Mouse (Mus musculus): ENCODE data around the gene Prkag1. TPM values are rescaled to one million over a fixed set of nuclear protein-coding genes. Genes with fewer than 3 reads are reported as not detected.

Prkag1 gene
- total RNA-seq, 2 experiments from 2014 or later: 65.7 to 71.5 TPM

DNA sequence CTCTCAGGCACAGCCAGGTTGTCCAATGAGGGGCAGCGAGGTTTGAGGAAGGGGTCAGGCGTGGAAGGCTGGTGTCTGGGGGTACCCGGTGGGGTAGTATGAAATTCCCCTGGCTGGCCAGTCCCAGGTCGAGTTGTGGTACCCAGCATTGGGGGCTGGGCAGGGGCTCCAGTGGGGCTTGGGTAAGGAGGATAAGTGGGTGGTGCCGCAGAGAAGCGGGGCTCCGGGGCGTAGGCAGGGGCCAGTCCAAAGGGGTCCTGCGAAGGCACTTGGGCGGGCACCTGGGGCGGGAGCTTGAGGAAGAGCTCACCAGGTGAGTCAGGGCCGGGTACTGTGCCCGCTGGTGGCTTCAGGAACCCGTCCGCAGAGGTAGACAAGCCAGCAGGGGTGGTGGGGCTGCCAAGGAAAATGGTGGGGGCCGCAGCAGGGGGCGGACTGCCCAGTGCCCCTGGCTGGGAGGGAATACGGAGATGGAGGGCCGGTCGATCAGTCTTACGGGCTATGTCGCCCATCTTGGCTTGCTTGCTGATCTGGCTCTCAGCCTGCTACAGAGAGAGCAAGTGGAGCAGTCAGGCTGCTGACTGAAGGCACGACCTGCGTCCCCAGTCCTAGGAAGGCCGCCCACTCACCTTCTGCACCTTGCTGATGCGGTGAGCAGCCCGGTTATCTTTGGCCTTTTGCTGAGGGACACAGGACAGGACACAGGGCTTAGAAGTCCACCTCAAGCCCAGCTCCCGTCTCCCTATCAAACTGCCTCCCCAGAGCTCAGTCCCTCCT, 22.0 kb upstream of the Prkag1 start:
- DNase-seq: no peak

DNA sequence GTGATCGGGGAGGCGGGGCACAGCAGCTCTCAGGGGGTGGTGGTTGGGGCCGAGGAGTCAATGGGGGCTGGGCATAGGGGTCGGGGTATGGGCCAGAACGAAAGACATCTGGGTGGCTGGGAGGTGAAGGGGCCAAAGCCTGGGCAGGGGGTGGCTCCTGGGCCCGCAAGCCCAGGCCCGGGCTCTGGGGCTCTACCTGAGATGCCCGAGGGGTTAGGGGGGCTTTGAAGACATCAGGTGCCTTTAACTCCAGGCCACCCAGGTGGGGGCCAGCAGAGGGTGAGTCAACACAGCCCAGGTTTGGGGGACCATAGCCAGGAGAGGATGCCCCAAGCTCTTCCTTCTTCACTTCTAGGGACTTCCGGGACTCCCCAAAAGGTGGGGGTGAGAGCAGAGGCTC, 21.4 kb upstream of the Prkag1 start:
- no peak for DNase-seq

DNA sequence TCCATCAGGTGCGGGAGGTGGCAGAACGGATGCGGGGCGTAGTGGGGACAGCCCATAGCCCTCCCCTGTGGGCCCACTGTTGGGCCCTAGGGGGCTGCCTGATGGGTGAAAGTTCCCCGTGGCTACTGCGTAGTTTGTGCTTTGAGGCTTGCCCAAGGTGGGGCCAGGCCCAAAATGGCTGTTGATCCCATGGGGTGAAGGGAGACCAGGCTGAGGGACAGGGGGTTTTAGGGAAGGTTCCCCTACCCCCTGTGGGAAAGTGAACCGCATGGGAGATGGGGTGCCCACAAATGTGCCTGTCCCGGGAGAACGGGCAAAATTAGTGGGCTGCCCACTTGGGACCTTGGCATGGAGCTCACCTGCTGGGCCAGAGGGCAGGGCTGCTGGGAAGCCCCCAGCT, 20.8 kb upstream of the Prkag1 start:
- DNase-seq: no peak

DNA sequence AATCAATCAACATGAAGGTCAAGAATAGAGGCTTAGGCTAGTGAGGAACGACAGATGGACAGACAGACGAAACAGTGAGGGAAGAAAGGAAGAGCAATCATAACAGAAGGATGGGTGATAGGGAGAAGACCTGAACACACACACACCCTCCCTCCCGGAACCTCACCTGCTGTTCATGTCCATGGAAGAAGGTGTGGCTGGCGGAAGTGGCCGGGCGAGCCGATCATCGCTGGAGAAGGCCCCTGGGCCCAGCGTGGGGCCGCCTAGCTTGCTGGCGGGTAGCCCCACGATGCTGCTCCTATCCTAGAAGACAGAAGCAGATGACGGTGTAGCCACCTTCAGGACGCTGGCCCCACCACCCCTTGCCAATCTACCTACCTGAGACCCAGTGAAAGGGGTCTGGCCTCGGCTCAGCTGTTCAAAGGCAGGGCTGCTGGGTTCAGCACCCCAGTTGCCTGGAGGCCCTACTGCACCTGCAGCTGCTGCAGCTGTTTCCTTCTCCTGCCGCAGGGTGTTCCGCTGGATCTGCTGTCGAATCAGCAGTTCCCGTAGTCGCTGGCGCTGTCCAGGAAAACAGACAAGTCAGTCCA, 20.0 kb upstream of the Prkag1 start:
- no peak for DNase-seq

DNA sequence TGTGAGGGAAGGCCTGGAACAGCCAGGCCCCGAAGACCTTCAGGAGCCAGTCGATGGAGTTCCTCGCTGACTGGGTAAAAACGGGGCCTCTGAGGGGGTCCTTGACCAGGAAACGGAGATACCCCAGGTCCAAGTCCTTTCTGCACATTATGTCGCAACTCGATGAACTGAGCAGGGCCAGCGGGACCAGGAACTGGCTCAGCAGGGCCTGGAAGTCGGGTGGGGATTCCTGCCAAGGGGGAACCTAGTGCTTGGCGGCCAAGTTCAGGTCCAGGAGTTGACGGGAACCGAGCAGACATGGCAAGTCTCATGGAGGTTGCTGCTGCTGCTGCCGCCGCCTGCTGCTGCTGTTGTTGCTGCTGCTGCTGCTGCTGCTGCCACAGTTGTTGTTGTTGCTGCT, 19.3 kb upstream of the Prkag1 start:
- peak; percentile 54 for DNase-seq

DNA sequence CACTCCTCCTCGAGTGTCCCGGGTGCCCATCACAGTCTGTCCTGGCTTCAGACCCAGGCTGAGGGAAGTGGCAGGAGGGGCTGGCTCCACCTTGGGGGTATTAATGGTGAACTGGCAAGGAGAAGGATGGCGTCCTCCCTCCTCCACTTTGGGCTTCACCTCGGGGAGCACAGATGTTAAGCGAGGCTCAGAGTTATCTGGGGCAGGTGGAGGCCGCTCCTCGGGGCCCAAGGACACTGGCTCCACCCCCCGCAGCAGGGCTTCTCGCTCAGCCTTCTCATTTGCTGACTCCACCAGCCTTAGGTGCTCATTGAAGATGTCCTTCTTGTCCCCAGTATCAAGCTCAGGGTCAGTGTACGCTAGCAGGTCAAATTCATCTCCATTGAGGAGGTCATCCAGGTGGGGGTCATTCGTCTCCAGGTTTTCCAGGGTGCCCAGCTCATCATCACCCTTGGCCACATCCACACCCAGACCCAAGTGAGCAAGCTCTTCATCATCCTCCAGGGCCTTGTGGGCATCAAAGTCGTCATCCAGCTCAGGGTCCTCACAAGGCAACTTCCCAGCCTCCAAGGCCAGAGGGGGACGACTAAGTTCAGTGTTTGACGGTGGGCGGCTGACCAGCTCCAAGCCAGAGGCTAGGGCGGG, 18.8 kb upstream of the Prkag1 start:
- no peak for DNase-seq

DNA sequence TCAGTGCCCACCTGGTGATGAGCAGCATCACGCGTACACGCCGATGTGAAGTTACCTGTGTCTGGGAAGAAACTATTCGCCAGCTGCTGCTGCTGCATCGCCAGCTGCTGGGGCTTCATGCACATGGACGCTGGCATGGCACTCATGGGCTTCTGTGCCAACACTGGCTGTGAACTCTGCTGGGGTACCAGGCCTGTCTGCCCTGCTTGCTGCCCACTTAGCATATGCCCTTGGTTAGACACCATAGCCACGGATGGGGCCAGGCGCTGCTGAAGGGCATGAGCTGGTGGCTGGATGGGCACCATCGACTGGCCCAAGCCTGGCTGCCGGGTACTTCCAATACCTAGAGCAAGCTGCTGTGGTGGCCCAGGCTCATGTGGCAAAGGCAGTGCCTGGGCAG, 17.8 kb upstream of the Prkag1 start:
- no peak for DNase-seq

DNA sequence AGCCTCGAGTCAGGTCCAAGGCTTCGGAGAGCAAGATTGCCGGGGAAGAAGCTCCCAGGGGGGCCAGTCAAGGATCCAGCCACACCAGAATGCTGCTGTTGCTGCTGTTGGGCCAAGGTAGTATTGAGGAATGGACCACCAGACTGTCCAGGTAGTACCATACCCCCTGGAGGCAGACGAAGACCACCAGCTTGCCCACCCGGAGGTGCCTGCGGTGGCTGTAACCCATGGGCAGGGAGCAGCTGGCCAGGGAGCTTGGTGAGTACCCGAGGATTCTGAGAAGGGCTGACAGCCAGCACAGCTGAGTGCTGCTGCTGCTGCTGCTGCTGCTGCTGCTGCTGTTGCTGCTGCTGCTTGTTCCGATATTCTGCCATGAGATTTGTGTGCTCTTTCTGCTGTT, 14.8 kb upstream of the Prkag1 start:
- DNase-seq: no peak

DNA sequence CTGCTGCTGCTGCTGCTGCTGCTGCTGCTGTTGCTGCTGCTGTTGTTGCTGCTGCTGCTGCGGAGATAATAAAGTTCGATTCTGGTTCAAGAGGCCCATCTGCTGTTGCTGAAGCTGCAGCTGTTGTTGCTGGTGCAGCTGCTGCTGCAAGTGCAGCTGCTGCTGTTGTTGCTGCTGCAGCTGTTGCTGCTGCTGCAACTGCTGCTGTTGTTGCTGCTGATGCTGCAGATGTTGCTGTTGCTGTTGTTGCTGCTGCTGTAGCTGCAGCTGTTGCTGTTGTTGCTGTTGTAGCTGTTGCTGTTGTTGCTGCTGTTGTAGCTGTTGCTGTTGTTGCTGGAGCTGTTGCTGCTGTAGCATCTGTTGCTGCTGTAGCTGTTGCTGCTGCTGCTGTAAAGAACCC, 13.8 kb upstream of the Prkag1 start:
- no peak for DNase-seq

DNA sequence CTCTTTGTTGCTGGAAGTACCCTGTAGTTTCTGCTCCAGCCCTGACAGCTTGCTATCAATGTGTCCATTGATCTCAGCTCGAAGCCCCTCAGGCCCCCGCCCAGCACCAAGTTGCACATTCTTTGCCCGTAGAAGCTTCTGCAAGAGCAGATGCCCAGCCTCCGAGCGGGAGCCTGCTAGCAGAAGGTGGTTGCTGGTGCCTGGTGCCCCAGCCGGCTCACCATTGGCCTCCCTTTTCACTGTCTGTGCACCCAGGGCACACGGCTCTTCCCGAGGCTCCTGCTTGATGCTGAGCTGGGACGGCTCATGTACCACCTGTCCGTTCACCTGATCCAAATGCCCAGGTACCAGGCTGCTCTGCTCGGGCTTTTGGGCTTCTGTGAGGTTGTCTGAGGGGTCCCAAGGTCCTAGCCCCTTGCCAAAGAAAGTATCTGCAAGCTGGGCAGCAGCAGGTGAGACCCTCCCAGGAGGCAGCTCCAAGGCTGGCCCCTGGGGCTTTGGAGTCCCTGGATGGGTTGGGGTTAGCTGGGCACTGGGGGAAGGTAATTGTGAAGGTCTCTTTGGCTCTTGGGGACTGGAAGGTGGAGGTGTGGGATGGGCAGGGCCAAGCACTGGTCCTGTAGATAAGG, 12.4 kb upstream of the Prkag1 start:
- DNase-seq: no peak

DNA sequence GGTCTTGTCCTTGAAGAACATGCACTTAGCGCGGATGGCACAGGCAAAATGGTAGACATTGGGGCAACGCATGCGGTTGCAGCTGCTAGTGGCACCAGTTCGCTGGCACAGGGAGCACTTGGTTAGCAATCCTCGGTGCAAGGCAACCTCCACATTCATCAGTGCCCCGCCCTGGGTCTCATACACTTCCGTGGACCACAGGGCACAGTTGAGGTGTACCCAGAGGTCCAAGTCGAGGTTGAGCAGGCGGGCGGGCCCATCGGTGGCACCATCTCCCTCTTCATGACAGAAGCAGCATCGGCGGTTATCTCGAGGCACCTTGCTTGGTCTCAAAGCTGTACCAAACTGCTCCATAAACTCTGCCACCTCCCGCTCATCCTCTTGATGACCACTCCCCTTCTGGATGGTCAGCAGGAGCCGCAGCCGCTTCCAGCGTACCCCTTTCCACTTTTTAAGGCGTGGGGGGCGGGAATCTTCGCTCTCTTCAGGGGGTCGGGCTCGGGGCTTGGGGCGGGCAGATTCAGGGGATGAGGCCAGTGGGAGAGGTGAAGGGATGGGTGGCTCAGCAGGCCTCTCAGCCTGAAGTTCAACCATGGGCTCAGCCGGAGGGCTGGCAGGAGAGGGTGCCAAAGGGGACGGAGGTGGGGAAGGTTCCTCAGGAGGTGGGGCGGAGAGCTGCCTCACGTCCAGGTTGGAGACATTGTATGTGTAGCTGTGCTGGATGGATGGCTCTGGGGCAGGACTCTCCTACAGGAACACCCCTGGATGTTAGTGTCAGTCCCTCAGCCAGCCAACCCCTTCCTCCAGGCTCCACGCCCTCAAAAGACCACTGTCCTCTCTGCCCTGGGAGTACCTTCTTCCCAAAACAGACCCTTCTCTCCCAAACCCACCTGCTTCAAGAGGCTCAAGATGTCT, 8.6 kb upstream of the Prkag1 start:
- DNase-seq: no peak

DNA sequence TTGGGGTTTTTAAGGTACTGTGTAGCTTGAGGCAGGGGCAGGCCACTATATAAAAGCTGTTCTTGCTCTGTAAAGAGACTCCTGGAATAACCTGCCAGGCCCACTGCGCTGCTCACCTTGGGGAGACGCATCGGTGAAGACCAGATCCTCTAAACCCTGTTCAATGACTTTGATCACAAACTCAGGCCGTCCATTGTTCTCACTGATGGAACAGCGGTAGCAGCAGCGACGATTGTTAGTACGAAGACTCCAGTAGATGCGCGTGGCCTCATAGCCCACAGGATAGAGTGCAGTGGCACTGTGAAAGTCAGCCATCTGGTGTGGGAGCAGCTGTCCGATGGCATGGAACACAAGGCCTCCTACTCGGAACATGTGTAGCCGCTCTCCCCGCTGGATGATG, 7.8 kb upstream of the Prkag1 start:
- DNase-seq: no peak

DNA sequence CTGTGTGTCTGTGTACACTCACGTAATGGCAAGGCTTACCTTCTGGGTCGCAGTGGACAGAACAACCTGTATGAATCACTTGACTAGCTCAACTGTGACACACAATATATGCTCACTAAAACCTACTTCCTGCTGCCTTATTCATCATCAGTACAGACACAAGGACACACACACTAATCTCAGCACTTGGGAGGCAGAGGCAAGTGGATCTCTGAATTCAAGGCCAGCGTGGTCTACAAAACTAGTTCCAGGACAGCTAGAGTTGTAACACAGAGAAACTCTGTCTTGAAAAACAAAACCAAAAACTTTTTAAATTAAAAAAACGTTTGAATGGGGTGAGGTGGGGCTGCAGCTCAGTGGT, 6.4 kb upstream of the Prkag1 start:
- DNase-seq: no peak

DNA sequence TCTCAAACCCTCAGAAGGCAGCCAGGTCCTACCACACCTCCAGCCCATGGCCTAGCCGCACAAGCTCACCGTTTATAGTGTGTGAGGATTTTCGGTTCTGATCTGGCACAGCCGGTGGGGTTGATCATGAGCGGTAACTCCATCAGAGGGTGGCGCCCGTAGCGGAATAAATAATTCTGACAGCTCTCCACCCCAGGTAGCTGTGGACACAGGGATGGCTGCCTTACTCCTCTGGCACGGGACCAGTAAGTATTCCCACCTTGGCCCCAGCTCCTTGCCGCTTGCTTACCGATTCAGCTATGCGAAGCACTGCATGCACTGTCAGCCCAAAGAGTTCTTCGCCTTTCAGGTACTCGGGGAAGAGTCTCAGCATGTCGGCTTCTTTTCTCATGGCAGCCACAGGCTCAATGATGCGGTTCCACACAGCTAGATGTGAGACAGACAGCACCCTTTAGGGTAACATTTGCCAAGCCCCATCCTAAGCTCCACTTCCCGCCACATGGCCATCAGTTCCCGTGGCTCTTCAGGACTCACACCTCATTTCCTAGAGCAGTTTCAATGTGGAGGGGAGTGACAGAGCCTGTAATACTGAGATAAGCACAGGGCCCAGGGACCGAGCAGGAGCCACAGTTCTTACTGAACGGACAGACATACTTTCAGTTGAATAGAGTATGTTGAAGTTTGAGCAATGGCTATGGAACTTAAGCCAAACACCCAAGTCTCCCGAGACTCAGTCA, 5.9 kb upstream of the Prkag1 start:
- no peak for DNase-seq

DNA sequence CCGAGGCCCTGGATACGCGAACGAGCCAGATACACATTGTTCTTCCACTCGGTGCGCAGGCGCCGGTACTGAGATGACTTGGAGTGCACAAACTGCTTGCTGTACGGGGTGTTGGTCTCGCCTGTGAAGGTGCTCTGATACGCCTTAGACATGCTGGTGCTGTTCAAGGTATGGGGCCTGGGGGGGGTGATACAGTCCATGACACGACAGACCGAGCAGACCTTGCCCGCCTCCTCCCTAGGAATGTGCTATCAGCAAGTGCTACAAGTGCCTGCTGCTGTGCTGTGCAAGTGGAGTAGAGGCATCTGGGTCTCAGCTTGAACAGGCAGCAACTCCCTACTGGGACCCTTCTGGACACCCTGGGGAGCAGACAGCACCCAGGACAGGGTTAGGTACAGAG, 4.0 kb upstream of the Prkag1 start:
- no peak for DNase-seq

DNA sequence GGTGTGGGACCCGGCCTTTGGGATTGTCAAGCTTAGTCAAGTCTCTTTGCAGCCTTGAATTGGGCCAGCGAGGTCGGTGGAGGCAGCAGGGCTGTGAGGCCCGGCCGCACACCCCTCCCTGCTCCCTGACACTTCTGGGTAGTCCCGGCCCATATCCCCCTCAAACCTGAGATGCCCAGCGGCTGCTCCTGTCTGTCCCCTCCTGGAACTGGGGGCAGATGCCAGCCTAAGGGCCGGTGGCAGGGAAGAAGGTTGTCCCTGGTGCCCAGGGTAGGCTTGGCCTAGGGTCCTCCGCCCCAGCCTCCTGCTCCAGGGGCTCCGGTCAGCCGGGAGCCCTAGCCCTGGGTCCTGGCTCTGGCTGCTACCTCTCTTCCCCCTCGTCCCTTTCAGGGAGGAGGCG, 2.7 kb upstream of the Prkag1 start:
- no peak for DNase-seq

DNA sequence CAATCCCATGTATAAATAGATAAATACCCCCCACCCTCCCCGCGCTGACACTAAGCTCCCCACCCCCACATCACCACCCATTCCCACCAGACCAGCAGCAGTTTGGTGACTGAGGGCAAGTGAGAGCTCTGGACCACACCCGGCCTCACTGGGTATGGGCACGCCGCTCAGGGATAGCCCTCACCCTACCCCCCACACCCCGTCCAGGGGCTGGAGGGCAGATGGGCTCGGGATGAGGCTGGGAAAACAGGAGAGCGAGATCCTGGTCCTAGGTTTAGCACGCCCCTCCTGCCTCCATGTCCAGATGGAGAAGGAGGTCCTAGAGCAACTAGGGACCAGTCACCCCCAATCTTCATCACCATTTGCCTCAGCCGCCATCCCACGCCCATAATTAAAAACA, 2.0 kb upstream of the Prkag1 start:
- DNase-seq: no peak

DNA sequence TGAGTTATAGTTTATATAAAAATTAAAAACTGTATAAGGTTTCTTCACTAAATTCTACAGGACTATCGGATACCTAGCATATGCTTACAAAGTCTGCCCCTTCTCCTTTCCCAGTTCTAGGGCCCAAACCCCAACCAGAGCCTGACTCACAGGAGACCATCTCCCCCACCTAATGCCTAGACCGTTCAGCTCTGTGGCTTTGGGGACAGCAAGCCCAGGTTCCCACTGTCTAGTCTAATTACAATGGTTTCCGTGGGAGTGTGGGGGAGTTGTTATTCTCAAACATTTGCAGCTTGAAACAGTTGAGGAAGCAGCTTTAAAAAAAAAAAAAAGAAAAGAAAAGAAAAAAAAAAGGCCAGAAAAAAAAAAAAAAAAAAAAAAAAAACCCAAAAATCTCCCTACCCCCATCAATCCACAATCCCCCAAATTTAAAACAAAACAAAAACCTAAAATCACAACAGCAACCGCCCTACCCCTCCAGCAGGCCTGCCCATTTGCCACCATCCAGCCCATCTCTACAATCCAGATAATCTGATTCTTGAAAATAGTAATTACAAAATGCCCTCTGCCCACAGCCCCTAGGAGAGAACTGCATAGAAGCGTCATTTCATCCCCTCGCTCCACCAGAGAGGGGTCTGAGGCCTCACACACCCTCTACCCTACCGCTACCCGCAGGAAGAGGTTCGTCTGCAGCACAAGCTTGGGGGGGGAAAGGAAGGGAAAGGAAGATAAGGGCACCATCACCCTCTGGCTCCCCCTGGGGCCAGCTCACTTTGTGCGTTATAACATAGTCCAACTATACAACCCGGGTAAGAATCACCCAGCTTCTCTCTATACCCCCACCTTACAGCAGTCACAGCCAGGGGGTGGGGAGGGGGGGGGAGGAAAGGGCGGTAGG, 1.1 kb upstream of the Prkag1 start:
- DNase-seq: no peak

DNA sequence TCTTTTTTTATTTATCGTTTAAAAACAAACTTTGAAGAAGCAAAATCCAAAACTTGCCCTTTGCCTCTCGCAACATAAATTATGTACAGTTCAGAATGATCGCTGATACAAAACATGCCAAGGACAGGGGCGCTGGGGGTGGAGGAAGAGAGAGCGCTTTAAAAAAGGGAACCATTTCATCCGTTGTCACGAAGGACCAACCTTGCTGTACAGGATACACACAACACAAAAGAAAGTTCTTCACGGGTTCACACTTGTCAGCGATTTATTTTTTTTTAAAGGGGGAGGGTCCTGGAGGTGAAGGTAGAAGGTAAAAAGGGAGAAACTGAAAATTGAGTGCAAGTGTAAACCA, 339 bp upstream of the Prkag1 start:
- DNase-seq: no peak

DNA sequence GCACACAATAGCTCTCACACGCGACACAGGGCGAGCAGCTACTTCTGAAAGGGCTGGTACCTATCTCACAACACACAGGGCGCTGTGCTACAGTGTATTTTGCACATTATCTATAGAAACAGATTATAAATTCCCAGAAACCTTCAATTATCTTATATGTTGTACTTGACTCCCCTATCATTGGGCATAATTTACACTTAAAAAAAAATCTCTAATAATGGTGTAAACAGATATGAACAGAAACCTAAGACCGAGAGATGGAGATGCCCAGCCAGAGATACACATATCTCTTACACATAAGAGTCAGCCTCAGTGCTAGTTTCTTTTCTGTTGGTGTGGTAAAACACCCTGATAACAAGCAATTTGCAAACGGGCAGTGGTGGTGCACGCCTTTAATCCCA, 3.7 kb downstream of the Prkag1 start:
- DNase-seq: no peak

DNA sequence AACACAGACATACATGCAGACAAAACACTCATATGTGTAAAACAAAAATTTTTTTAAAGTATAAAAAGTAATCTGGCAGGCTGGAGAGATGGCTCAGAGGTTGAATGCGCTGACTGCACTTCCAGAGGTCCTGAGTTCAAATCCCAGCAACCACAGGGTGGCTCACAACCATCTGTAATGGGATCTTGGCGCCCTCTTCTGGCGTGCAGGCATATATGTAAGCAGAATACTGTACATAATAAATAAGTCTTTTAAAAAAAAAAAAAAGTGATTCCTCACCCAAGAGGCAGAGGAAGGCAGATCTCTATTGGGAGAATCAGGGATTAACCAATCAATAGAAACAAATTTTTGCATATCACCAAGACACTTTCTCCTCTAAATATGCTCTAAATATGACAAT, 7.9 kb downstream of the Prkag1 start:
- peak; percentile 15 for DNase-seq
